Mouse (Mus musculus) CH12.LX (cell line): ENCODE measurements at regions not wholly inside any gene's neighbourhood (a gene's known extent, or its start where the extent isn't known, plus 50 kb on each side); places are given as distances from the start of the nearest gene placed in this dataset.

Source experiments
- DNase-seq: peaks from one replicate; pipeline ENCODE4 v3.0.0-alpha.2; 2013; ENCODE audit errors: extremely low read depth
- H3K27ac ChIP-seq: 2 replicates; pipeline ENCODE4 v1.5.1; 2012; ENCODE audit warnings: low read depth, mild to moderate bottlenecking, control low read depth, moderate library complexity; ENCODE audit not compliant: insufficient read depth
- H3K27me3 ChIP-seq: replicated peaks from 2 replicates; pipeline ENCODE3; 2012; ENCODE audit warnings: inconsistent platforms
- H3K36me3 ChIP-seq, 2 experiments: replicated peaks in 1 of 2; 2 replicates each; pipeline versions ENCODE3 to v1.6.1; 2012; ENCODE audit warnings: inconsistent platforms in 1 of 2, low read length in 1 of 2, mild to moderate bottlenecking in 1 of 2, mixed read lengths in 1 of 2, moderate library complexity in 1 of 2; ENCODE audit not compliant: control insufficient read depth in 1 of 2, insufficient read depth in 1 of 2
- H3K4me1 ChIP-seq, 2 experiments: 2 replicates each; pipeline ENCODE4 v1.6.1; 2012; ENCODE audit warnings: inconsistent platforms in 1 of 2, moderate library complexity in 1 of 2; ENCODE audit not compliant: insufficient read depth in 2 of 2, control insufficient read depth in 1 of 2
- H3K4me2 ChIP-seq: 2 replicates; pipeline ENCODE4 v1.6.1; 2012; ENCODE audit warnings: low read depth, mild to moderate bottlenecking, control low read depth; ENCODE audit not compliant: poor library complexity, insufficient read depth, severe bottlenecking
- H3K4me3 ChIP-seq, 3 experiments: fragments of 150-350 bp in 1 of 3; sonication (generic) in 1 of 3; replicated peaks in 1 of 3; 2 replicates each; pipeline versions ENCODE3 to v1.5.1; 2011 to 2012; ENCODE audit warnings: low read depth in 2 of 3, low read length in 2 of 3, mild to moderate bottlenecking in 2 of 3, moderate library complexity in 2 of 3, control low read depth in 1 of 3, improper control_type of control experiment in 1 of 3, inconsistent platforms in 1 of 3, mixed read lengths in 1 of 3; ENCODE audit not compliant: poor library complexity in 1 of 3
- H3K79me2 ChIP-seq: replicated peaks from 2 replicates; pipeline ENCODE4 v1.6.1; 2012; ENCODE audit warnings: mild to moderate bottlenecking, moderate library complexity; ENCODE audit not compliant: control insufficient read depth, poor library complexity, insufficient read depth, severe bottlenecking; ENCODE audit errors: extremely low read depth
- H3K9ac ChIP-seq: 2 replicates; pipeline ENCODE4 v1.6.1; 2012; ENCODE audit warnings: low read depth, mild to moderate bottlenecking, control low read depth, moderate library complexity; ENCODE audit not compliant: insufficient read depth
- H3K9me3 ChIP-seq: replicated peaks from 2 replicates; pipeline ENCODE3; 2012; ENCODE audit warnings: low read length, inconsistent platforms, mixed read lengths
- BHLHE40 ChIP-seq: IDR thresholded peaks from 2 replicates; pipeline ENCODE4 v1.6.1; 2011; ENCODE audit warnings: mild to moderate bottlenecking, low read depth, low read length, improper control_type of control experiment
- CHD1 ChIP-seq: IDR thresholded peaks from 2 replicates; pipeline ENCODE4 v1.6.1; 2012; ENCODE audit warnings: low read depth, low read length, improper control_type of control experiment, inconsistent platforms
- CTCF ChIP-seq, 2 experiments: IDR thresholded peaks in 1 of 2; conservative IDR thresholded peaks in 1 of 2; 2 replicates each; pipeline ENCODE4 v1.5.1; 2011 to 2012; ENCODE audit warnings: low read depth in 2 of 2, low read length in 2 of 2, improper control_type of control experiment in 1 of 2, inconsistent platforms in 1 of 2, mild to moderate bottlenecking in 1 of 2, moderate library complexity in 1 of 2
- EP300 ChIP-seq: IDR thresholded peaks from 2 replicates; pipeline ENCODE4 v1.6.1; 2011; ENCODE audit warnings: low read length, improper control_type of control experiment
- IRF4 ChIP-seq: IDR thresholded peaks from 2 replicates; pipeline ENCODE4 v1.6.1; 2014; ENCODE audit warnings: low read depth, mild to moderate bottlenecking, inconsistent platforms, low read length, improper control_type of control experiment
- JUND ChIP-seq: conservative IDR thresholded peaks from 2 replicates; pipeline ENCODE4 v1.6.1; 2011; ENCODE audit warnings: low read depth, low read length, improper control_type of control experiment
- MAFK ChIP-seq: IDR thresholded peaks from 2 replicates; pipeline ENCODE4 v1.6.1; 2011; ENCODE audit warnings: low read length, improper control_type of control experiment; ENCODE audit not compliant: insufficient replicate concordance
- MAX ChIP-seq: IDR thresholded peaks from 2 replicates; pipeline ENCODE4 v1.6.1; 2011; ENCODE audit warnings: low read length, improper control_type of control experiment
- MEF2A ChIP-seq: IDR thresholded peaks from 2 replicates; pipeline ENCODE4 v1.6.1; 2014; ENCODE audit warnings: low read depth, mild to moderate bottlenecking, inconsistent platforms, low read length, improper control_type of control experiment, borderline replicate concordance
- NELFE ChIP-seq: IDR thresholded peaks from 2 replicates; pipeline ENCODE4 v1.6.1; 2011; ENCODE audit warnings: low read depth, low read length, improper control_type of control experiment
- NRF1 ChIP-seq: IDR thresholded peaks from 2 replicates; pipeline ENCODE4 v1.6.1; 2014; ENCODE audit warnings: low read depth, mild to moderate bottlenecking, inconsistent platforms, low read length, improper control_type of control experiment, moderate library complexity
- POLR2A ChIP-seq: IDR thresholded peaks from 2 replicates; pipeline ENCODE4 v1.6.1; 2011; ENCODE audit warnings: low read depth, mild to moderate bottlenecking, improper control_type of control experiment, low read length
- POLR2AphosphoS2 ChIP-seq: IDR thresholded peaks from 2 replicates; pipeline ENCODE4 v1.6.1; 2011; ENCODE audit warnings: low read depth, low read length, improper control_type of control experiment
- RCOR1 ChIP-seq: conservative IDR thresholded peaks from 2 replicates; pipeline ENCODE4 v1.6.1; 2012; ENCODE audit warnings: low read depth, mild to moderate bottlenecking, inconsistent platforms, low read length, improper control_type of control experiment
- TBP ChIP-seq: conservative IDR thresholded peaks from 2 replicates; pipeline ENCODE4 v1.6.1; 2011; ENCODE audit warnings: low read depth, low read length, improper control_type of control experiment
- ZKSCAN1 ChIP-seq: IDR thresholded peaks from 2 replicates; pipeline ENCODE4 v1.6.1; 2012; ENCODE audit warnings: low read depth, inconsistent platforms, low read length, improper control_type of control experiment, borderline replicate concordance
- dilution Hi-C: fragments of 300-500 bp; cut with MboI; formaldehyde crosslinking; loops from 2 replicates; pipeline ENCODE4 v1.14.3; 2020; ENCODE audit warnings: low sequenced_read_pairs; ENCODE audit not compliant: extremely low pct_unique_long_range_greater_than_20kb, extremely low pct_ligation_motif_present
- in situ Hi-C: fragments of 300-500 bp; cut with MboI; formaldehyde crosslinking; loops from 3 replicates; pipeline ENCODE4 v1.14.3; 2019; ENCODE audit warnings: low sequenced_read_pairs, low pct_ligation_motif_present, low pct_unique_long_range_greater_than_20kb, mixed read lengths

- H3K4me2 ChIP-seq = no peak overlapping the region
- no peak for DNase-seq
- no peaks in the 10 kb centered on the region for H3K36me3 ChIP-seq
- H3K27ac ChIP-seq = no peak overlapping the region
- peaks cover 0 to 4% of the 10 kb centered on the region in 2 experiments; a peak in 1 of 4 replicates for H3K4me1 ChIP-seq
- in situ Hi-C loops (loop anchor here (25.0 kb wide), 1 partner anchor 768 kb away; no protein-coding TSS in a partner anchor), dilution Hi-C loops (no loop called here)
- no peaks in the 10 kb centered on the region for H3K27me3 ChIP-seq
- no peaks in the 10 kb centered on the region for H3K79me2 ChIP-seq
- H3K9ac ChIP-seq = no peak overlapping the region
- TF ChIP-seq POLR2A (no peak), CHD1 (no peak), MAFK (no peak), POLR2AphosphoS2 (no peak), TBP (no peak), IRF4 (no peak)
- no peak overlapping the region for H3K4me3 ChIP-seq
- H3K9me3 ChIP-seq = no peaks in the 10 kb centered on the region
Observed at GRCm38 (mm10) chr3:143619125-143619524, 585.9 kb downstream of the Lmo4 start.

- DNase-seq = no peak
- Histone ChIP-seq H3K9me3 (no peaks in the 10 kb centered on the region), H3K4me1 (peaks cover 0 to 4% of the 10 kb centered on the region in 2 experiments; a peak in 1 of 4 replicates), H3K4me2 (no peak overlapping the region)
- TF ChIP-seq NELFE = no peak
- no peak for TF ChIP-seq MAX
- no peak for TF ChIP-seq ZKSCAN1
- no peak for TF ChIP-seq MAFK
- TF ChIP-seq, all 38 proteins: peak for 0
- no peaks in the 10 kb centered on the region for H3K36me3 ChIP-seq
- H3K9ac ChIP-seq = no peak overlapping the region
- in situ Hi-C loops (loop anchor here (25.0 kb wide), 1 partner anchor 772 kb away; no protein-coding TSS in a partner anchor), dilution Hi-C loops (no loop called here)
- no peaks in the 10 kb centered on the region for H3K79me2 ChIP-seq
- no peaks in the 10 kb centered on the region for H3K27me3 ChIP-seq
- H3K27ac ChIP-seq = no peak overlapping the region
- no peak overlapping the region for H3K4me3 ChIP-seq
Observed at GRCm38 (mm10) chr3:143614895-143615294, 590.1 kb downstream of the Lmo4 start.

GRCm38 (mm10) chr3:143614004-143614403 is 591.0 kb downstream of the Lmo4 start:
- Histone ChIP-seq H3K27me3 (no peaks in the 10 kb centered on the region), H3K4me2 (no peak overlapping the region), H3K36me3 (no peaks in the 10 kb centered on the region), H3K79me2 (no peaks in the 10 kb centered on the region), H3K9ac (no peak overlapping the region), H3K4me1 (peaks cover 0 to 4% of the 10 kb centered on the region in 2 experiments; a peak in 1 of 4 replicates), H3K27ac (no peak overlapping the region), H3K4me3 (no peak overlapping the region), H3K9me3 (no peaks in the 10 kb centered on the region)
- TF ChIP-seq EP300 (no peak), JUND (no peak), CTCF (conservative IDR thresholded peaks at IDR 0.05 in 1 of 2, IDR thresholded peaks at IDR 0.05 in 1 of 2; ENCODE audit: low read depth in 2 of 2, low read length in 2 of 2) (no peak), NELFE (no peak), RCOR1 (no peak), BHLHE40 (no peak), MEF2A (no peak), NRF1 (no peak), CHD1 (no peak)
- in situ Hi-C loops = loop anchor here (25.0 kb wide), 1 partner anchor 773 kb away; no protein-coding TSS in a partner anchor
- dilution Hi-C loops = no loop called here
- no peak for DNase-seq
